Mouse (Mus musculus) heart, adult 8-10 months (tissue): ENCODE data around the gene Cish. TPM values are rescaled to one million over a fixed set of nuclear protein-coding genes. Genes with fewer than 3 reads are reported as not detected.

Source experiments
- DNase-seq: peaks from one replicate; pipeline ENCODE4 v3.0.0; 2022; ENCODE audit warnings: low spot score
- total RNA-seq, 4 experiments: library from RNA; stranded (reverse); gene quantifications; 2 replicates each; pipeline ENCODE4 v1.2.4; 2022

The Cish gene
- 100 to 1,000 TPM in 3 of 4 experiments, 10 to 100 TPM in 1; 87.1 to 234 (median 146) TPM for total RNA-seq

GRCm38 (mm10) chr9:107296016-107296040 is at the start of gene Cish:
Cish (plus strand) TSS chr9:107296026.
- no peak for DNase-seq

GRCm38 (mm10) chr9:107246170-107246569 is 49.7 kb upstream of the Cish start:
- no peak for DNase-seq

- DNase-seq = no peak
Observed at GRCm38 (mm10) chr9:107249154-107249553, 46.7 kb upstream of the Cish start.

- no peak for DNase-seq
Observed at GRCm38 (mm10) chr9:107250416-107251337, 45.1 kb upstream of the Cish start.

- DNase-seq = no peak
Observed at GRCm38 (mm10) chr9:107252164-107252563, 43.7 kb upstream of the Cish start.

- peak; percentile 55 for DNase-seq
Observed at GRCm38 (mm10) chr9:107254476-107254875, 41.4 kb upstream of the Cish start.

- DNase-seq = no peak
Observed at GRCm38 (mm10) chr9:107254925-107255324, 40.9 kb upstream of the Cish start.

GRCm38 (mm10) chr9:107255596-107255995 is 40.2 kb upstream of the Cish start:
- no peak for DNase-seq

- DNase-seq = peak; percentile 54
Observed at GRCm38 (mm10) chr9:107259571-107259970, 36.3 kb upstream of the Cish start.

GRCm38 (mm10) chr9:107260429-107260828 is 35.4 kb upstream of the Cish start:
- no peak for DNase-seq

GRCm38 (mm10) chr9:107260836-107261235 is 35.0 kb upstream of the Cish start:
- no peak for DNase-seq

- no peak for DNase-seq
Observed at GRCm38 (mm10) chr9:107261792-107262191, 34.0 kb upstream of the Cish start.

GRCm38 (mm10) chr9:107262375-107262774 is 33.5 kb upstream of the Cish start:
- DNase-seq = no peak

GRCm38 (mm10) chr9:107263912-107264311 is 31.9 kb upstream of the Cish start:
- DNase-seq = no peak

GRCm38 (mm10) chr9:107264731-107265130 is 31.1 kb upstream of the Cish start:
- no peak for DNase-seq

GRCm38 (mm10) chr9:107267028-107267427 is 28.8 kb upstream of the Cish start:
- DNase-seq = no peak

GRCm38 (mm10) chr9:107267721-107268402 is 28.0 kb upstream of the Cish start:
- DNase-seq = no peak

GRCm38 (mm10) chr9:107269772-107270171 is 26.1 kb upstream of the Cish start:
- DNase-seq = no peak

- DNase-seq = no peak
Observed at GRCm38 (mm10) chr9:107271177-107271938, 24.5 kb upstream of the Cish start.

- no peak for DNase-seq
Observed at GRCm38 (mm10) chr9:107272284-107272683, 23.5 kb upstream of the Cish start.

GRCm38 (mm10) chr9:107273184-107273583 is 22.6 kb upstream of the Cish start:
- no peak for DNase-seq

GRCm38 (mm10) chr9:107274751-107275150 is 21.1 kb upstream of the Cish start:
- no peak for DNase-seq

- no peak for DNase-seq
Observed at GRCm38 (mm10) chr9:107275710-107276109, 20.1 kb upstream of the Cish start.
